Mouse (Mus musculus): ENCODE measurements at regions not wholly inside any gene's neighbourhood (a gene's known extent, or its start where the extent isn't known, plus 50 kb on each side); places are given as distances from the start of the nearest gene placed in this dataset.

DNA sequence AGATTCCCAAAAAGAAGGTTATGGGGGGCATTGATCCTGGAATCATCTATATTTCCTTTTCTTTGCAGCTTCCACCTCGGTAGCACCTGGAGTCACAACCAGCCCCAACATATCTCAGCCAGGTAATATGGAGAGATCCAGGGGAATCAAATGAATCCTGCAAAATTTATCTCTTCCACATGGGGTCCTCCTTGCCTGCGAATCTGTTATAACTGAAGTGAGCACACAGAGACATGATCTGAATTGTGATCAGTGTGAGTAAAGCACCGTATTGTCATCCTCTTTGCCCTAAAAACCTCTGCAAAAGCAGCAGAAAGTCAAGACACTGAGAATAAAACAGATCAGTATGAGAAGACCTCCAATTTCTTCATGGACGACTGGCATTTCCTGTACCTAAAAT is 86.5 kb downstream of the Smgc start:
- TF ChIP-seq CTCF (conservative IDR thresholded peaks at IDR 0.05; ENCODE audit: low read length) (no peak), POU5F1 (IDR thresholded peaks at IDR 0.05; ENCODE audit: borderline replicate concordance, low read length) (no peak)
